Mouse (Mus musculus) stomach, embryonic 14.5 days (tissue): Measurements from ENCODE around the gene Gm5622. TPM values are rescaled to one million over a fixed set of nuclear protein-coding genes. Genes with fewer than 3 reads are reported as not detected.

Experiments used
- polyA plus RNA-seq: library from polyadenylated mRNA; unstranded; fragments of >200 nt; fragmentation: Nextera tagmentation; extraction: Ambion mirVana; gene quantifications from 2 replicates; pipeline ENCODE4 v1.2.1, GENCODE M21; 2014

Gm5622 gene
- polyA plus RNA-seq, 1 experiment from 2014 or later = not detected

Other genes starting within 250 kb of the Gm5622 start
- gene Gm7247, start 191.0 kb upstream of the Gm5622 start, polyA plus RNA-seq = not detected in 2 replicates
- gene Vmn2r88, start 142.0 kb upstream of the Gm5622 start, polyA plus RNA-seq = not detected in 2 replicates
- gene Vmn2r89, start 100.9 kb upstream of the Gm5622 start, polyA plus RNA-seq = not detected in 2 replicates
- gene Gm17175, start 21.3 kb downstream of the Gm5622 start, polyA plus RNA-seq = not detected in 2 replicates
- gene Gm17174, start 39.3 kb downstream of the Gm5622 start, polyA plus RNA-seq = not detected in 2 replicates
- gene Gm17078, start 58.5 kb downstream of the Gm5622 start, polyA plus RNA-seq = not detected in 2 replicates
- not detected in 2 replicates for gene Gm4181, start 82.9 kb downstream of the Gm5622 start, polyA plus RNA-seq
- not detected in 2 replicates for gene Gm17079, start 142.7 kb downstream of the Gm5622 start, polyA plus RNA-seq
- gene Gm5800, start 164.4 kb downstream of the Gm5622 start, polyA plus RNA-seq = not detected in 2 replicates
- not detected in 2 replicates for gene Ang4, start 220.8 kb downstream of the Gm5622 start, polyA plus RNA-seq
- not detected in 2 replicates for gene AY358078, start 247.3 kb downstream of the Gm5622 start, polyA plus RNA-seq